Mouse (Mus musculus) midbrain, embryonic 11.5 days (tissue): ENCODE measurements at regions not wholly inside any gene's neighbourhood (a gene's known extent, or its start where the extent isn't known, plus 50 kb on each side); places are given as distances from the start of the nearest gene placed in this dataset.

Experiments used
- ATAC-seq: fragments of 200-750 bp; cut with Nextera tagmentation; 2 replicates; pipeline ENCODE4 v1.8.0; 2017; ENCODE audit warnings: moderate TSS enrichment, moderate library complexity; ENCODE audit not compliant: low FRiP score
- DNase-seq: peaks from one replicate; pipeline ENCODE4 v3.0.0; 2015; ENCODE audit warnings: low spot score; ENCODE audit errors: missing footprints
- H3K27ac ChIP-seq: fragments of 300-500 bp; sonication (generic); 2 replicates; pipeline ENCODE4 v1.5.1; 2014; ENCODE audit warnings: low read depth, low read length
- H3K27me3 ChIP-seq: fragments of 300-500 bp; sonication (generic); 2 replicates; pipeline ENCODE4 v1.6.1; 2014; ENCODE audit warnings: mild to moderate bottlenecking, low read length, moderate library complexity, mixed read lengths; ENCODE audit not compliant: control insufficient read depth, insufficient read depth
- H3K36me3 ChIP-seq: fragments of 300-500 bp; sonication (generic); 2 replicates; pipeline ENCODE4 v1.6.1; 2014; ENCODE audit warnings: mild to moderate bottlenecking, low read length, moderate library complexity, mixed read lengths; ENCODE audit not compliant: control insufficient read depth, insufficient read depth
- H3K4me1 ChIP-seq: fragments of 300-500 bp; sonication (generic); 2 replicates; pipeline ENCODE4 v1.6.1; 2014; ENCODE audit warnings: low read length; ENCODE audit not compliant: control insufficient read depth, insufficient read depth
- H3K4me2 ChIP-seq: fragments of 300-500 bp; sonication (generic); 2 replicates; pipeline ENCODE4 v1.6.1; 2014; ENCODE audit warnings: mild to moderate bottlenecking, moderate library complexity
- H3K4me3 ChIP-seq: fragments of 300-500 bp; sonication (generic); 2 replicates; pipeline ENCODE4 v1.5.1; 2014; ENCODE audit warnings: low read depth, low read length
- H3K9ac ChIP-seq: fragments of 300-500 bp; sonication (generic); 2 replicates; pipeline ENCODE4 v1.6.1; 2014; ENCODE audit warnings: low read length
- H3K9me3 ChIP-seq: fragments of 300-500 bp; sonication (generic); 2 replicates; pipeline ENCODE4 v1.6.1; 2016; ENCODE audit warnings: low read length; ENCODE audit not compliant: control insufficient read depth
- WGBS: fragments of 180-500 bp; shearing (Covaris S2); extraction: QIAGEN DNeasy Blood & Tissue Kit; methylation state at CpG from one replicate; pipeline ENCODE4 v1.1.7; 2014; 5-methylcytosine and 5-hydroxymethylcytosine counted together

- Histone ChIP-seq H3K27me3 (peaks cover 83% of the 10 kb centered on the region), H3K9me3 (no peaks in the 10 kb centered on the region), H3K36me3 (no peaks in the 10 kb centered on the region), H3K4me1 (no peaks in the 10 kb centered on the region), H3K4me3 (no peak overlapping the region), H3K4me2 (no peak overlapping the region), H3K27ac (no peak overlapping the region), H3K9ac (no peak overlapping the region)
- ATAC-seq (no peak), DNase-seq (no peak)
- 84% methylated on average over 3 of the region's 3 CpGs for WGBS
Observed at GRCm38 (mm10) chr13:98579731-98580130, 57.5 kb downstream of the Tmem174 start.

DNA sequence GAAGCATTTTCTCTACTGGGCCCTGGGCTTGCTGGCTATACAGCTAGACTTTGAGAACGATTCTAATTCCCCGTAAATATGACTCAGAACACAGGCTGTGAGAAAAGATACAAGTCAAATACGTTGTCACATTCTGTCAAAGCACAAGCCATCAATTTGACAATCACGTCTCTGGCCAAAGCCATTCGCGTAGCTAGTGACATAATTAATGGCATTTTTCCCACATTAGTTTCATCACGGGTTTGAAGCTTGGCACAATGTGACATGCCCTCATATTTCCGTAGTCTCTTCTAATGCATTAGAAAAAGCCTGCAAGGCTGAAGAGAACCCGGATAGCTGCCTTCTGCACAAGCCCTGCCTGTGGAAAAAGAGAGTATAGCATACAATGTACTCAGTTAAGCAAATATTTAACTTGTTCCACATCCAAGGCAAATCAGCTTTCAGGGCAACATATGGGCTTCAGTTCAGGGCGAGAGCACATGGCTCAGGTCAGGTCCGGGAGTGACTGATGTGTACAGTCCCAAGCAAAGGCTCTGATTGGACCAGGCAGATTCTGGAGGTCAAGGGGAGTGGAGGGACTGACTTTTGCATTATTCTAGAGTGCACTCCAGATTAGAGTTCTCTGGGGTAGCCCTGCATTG is 58.7 kb downstream of the Tmem174 start:
- no peak overlapping the region for H3K27ac ChIP-seq
- H3K9me3 ChIP-seq: no peaks in the 10 kb centered on the region
- no peaks in the 10 kb centered on the region for H3K36me3 ChIP-seq
- H3K4me1 ChIP-seq: peaks cover 5% of the 10 kb centered on the region
- H3K4me3 ChIP-seq: no peak overlapping the region
- H3K27me3 ChIP-seq: peaks cover 81% of the 10 kb centered on the region
- no peak overlapping the region for H3K9ac ChIP-seq
- H3K4me2 ChIP-seq: no peak overlapping the region
- no peak for ATAC-seq
- no peak for DNase-seq
- WGBS: 76% methylated on average over 11 of the region's 11 CpGs

DNA sequence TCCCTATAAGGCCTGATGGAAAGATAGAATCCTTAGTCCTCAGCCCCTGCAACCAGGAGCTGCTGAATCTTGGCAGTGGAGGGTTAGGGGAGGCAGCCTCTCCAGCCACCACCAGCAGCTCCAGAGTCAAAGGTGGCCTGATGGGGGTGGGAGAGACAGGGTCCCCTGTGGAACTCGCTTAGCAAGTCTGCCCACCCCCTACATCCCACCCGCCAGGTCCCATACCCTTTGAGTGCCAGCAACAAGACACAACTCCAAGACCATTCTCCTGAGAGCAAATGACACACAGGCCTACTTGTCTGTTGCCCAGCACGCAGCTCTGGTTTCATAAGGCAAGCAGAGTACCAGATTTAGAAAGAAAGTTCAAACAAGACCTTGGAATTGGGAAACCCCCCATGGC is 61.1 kb downstream of the Tmem174 start:
- Histone ChIP-seq H3K4me2 (no peak overlapping the region), H3K4me3 (no peak overlapping the region), H3K27ac (no peak overlapping the region), H3K9ac (no peak overlapping the region), H3K9me3 (no peaks in the 10 kb centered on the region), H3K27me3 (peaks cover 86% of the 10 kb centered on the region), H3K36me3 (no peaks in the 10 kb centered on the region), H3K4me1 (peaks cover 25% of the 10 kb centered on the region)
- ATAC-seq (no peak), DNase-seq (peak; percentile 74)
- 68% methylated on average over 3 of the region's 3 CpGs for WGBS

DNA sequence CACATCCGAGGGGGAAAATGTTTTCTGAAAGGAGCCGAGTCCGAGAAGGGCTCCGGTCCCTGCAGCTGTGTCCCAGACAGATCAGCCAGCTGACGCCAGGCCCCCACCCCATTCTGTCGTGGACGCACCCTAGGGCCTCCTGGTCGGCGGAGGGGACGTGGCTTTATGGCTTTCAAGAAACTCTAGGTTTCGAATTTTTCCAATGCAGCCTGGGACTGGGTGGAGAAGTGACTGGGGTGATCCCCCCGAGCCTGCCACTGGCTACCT is 63.2 kb downstream of the Tmem174 start:
- WGBS: 12% methylated on average over 12 of the region's 12 CpGs
- no peak overlapping the region for H3K9ac ChIP-seq
- H3K27ac ChIP-seq: no peak overlapping the region
- ATAC-seq (no peak), DNase-seq (no peak)
- peaks cover 89% of the 10 kb centered on the region for H3K27me3 ChIP-seq
- 0 out of 2 replicates have a peak overlapping the region, but pooled peaks have one; percentile 19 for H3K4me2 ChIP-seq
- H3K4me3 ChIP-seq: no peak overlapping the region; the same call in 1 of the 2 replicates
- H3K36me3 ChIP-seq: no peaks in the 10 kb centered on the region
- H3K9me3 ChIP-seq: no peaks in the 10 kb centered on the region
- H3K4me1 ChIP-seq: peaks cover 26% of the 10 kb centered on the region

GRCm38 (mm10) chr13:98573261-98574056 is 63.8 kb downstream of the Tmem174 start:
- Histone ChIP-seq H3K4me2 (peak overlapping the region; percentile 50), H3K9ac (peak overlapping the region; percentile 44), H3K4me1 (peaks cover 26% of the 10 kb centered on the region), H3K9me3 (no peaks in the 10 kb centered on the region), H3K36me3 (no peaks in the 10 kb centered on the region), H3K4me3 (peak overlapping the region; percentile 22), H3K27me3 (peaks cover 86% of the 10 kb centered on the region), H3K27ac (0 out of 2 replicates have a peak overlapping the region, but pooled peaks have one; percentile 11)
- ATAC-seq: peak; percentile 38; the same call in 1 of the 2 replicates
- peak; percentile 97 for DNase-seq
- 6% methylated on average over 39 of the region's 39 CpGs for WGBS

DNA sequence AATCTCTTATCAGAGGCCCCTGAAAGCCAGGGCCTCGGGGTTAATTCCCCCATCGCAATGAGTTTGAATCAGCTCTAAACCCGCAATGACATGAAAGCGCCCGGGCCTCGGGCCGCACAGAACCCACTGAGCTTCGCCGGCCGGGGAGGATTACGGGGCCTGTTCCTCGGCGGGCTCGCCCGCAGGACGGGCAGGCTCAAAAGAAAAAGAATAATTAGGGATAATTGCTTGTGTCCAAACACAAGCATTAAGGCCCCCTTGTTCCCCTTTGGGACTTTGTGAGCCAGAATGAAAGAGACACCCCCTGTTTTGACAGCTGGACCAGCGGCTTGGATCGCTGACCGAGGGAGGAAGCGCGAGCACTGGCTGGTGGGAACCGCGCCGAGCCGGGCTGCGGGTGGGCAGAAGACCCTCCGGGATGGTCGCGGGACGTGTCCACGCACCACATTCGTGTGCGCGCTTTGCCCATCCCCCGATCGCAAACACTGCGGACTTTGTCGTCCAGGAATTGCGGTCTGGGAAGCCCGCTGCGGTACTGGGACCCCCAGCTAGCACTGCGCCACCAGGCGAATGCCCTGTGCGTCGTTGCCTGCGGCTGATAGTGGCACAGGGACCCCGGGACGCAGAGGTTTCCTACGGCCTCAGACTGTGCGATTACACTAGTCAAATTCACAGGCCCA is 64.5 kb downstream of the Tmem174 start:
- peak overlapping the region; percentile 50 for H3K4me2 ChIP-seq
- no peaks in the 10 kb centered on the region for H3K9me3 ChIP-seq
- H3K36me3 ChIP-seq: no peaks in the 10 kb centered on the region
- no peak overlapping the region for H3K27ac ChIP-seq
- WGBS: under 1% methylated on average over 50 of the region's 50 CpGs
- H3K27me3 ChIP-seq: peaks cover 84% of the 10 kb centered on the region
- peak overlapping the region; percentile 44 for H3K9ac ChIP-seq
- DNase-seq (no peak), ATAC-seq (peak; percentile 93)
- peak overlapping the region; percentile 22; the same call in 1 of the 2 replicates for H3K4me3 ChIP-seq
- H3K4me1 ChIP-seq: peaks cover 26% of the 10 kb centered on the region

DNA sequence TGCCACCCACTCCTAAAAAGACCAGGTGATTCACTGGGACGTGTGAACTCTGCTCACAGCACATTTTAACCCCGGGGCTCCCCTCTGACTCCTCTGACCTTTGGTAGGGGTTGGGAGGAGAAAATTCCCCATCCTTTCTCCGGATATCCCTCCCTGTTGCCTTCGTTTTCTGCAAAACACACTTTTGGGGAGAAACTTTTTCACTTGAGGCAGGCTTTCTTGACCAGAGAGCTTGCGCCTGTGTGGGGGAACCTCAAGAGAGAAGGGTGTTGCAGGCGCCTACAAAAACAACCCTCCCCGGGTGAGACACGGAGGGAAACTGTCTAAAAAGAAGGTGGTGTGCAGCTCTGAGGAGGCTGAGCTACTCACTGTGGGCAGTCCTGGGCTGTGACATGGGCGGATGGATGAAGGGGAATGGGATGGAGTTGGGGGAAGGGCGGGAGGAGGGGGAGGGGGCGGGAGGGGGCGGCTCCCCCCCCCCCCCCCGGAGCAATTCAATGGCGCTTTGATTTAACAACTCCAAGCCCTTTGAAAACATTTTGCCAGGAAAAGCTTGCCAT is 65.1 kb downstream of the Tmem174 start:
- DNase-seq: peak; percentile 92
- WGBS: under 1% methylated on average over 11 of the region's 14 CpGs
- peaks cover 26% of the 10 kb centered on the region for H3K4me1 ChIP-seq
- peaks cover 82% of the 10 kb centered on the region for H3K27me3 ChIP-seq
- peak; percentile 89 for ATAC-seq
- H3K4me3 ChIP-seq: no peak overlapping the region
- H3K36me3 ChIP-seq: no peaks in the 10 kb centered on the region
- H3K27ac ChIP-seq: no peak overlapping the region
- H3K9ac ChIP-seq: no peak overlapping the region
- H3K9me3 ChIP-seq: no peaks in the 10 kb centered on the region
- H3K4me2 ChIP-seq: peak overlapping the region; percentile 50

GRCm38 (mm10) chr13:98571051-98571450 is 66.2 kb downstream of the Tmem174 start:
- no peak overlapping the region for H3K4me3 ChIP-seq
- 27% methylated on average over 3 of the region's 3 CpGs for WGBS
- no peak overlapping the region for H3K27ac ChIP-seq
- no peak overlapping the region for H3K9ac ChIP-seq
- DNase-seq: peak; percentile 88
- H3K27me3 ChIP-seq: peaks cover 79% of the 10 kb centered on the region
- peaks cover 26% of the 10 kb centered on the region for H3K4me1 ChIP-seq
- no peaks in the 10 kb centered on the region for H3K9me3 ChIP-seq
- no peaks in the 10 kb centered on the region for H3K36me3 ChIP-seq
- no peak for ATAC-seq
- H3K4me2 ChIP-seq: no peak overlapping the region

- H3K27me3 ChIP-seq: peaks cover 2% of the 10 kb centered on the region; the same call in 1 of the 2 replicates
- WGBS: 83% methylated on average over 6 of the region's 6 CpGs
- DNase-seq: no peak
Observed at GRCm38 (mm10) chr13:98555693-98556092, 63.9 kb upstream of the Gm10320 start.

More at GRCm38 (mm10) chr13:98555693-98556092, 63.9 kb upstream of the Gm10320 start:
- no peak for ATAC-seq
- Histone ChIP-seq H3K36me3 (no peaks in the 10 kb centered on the region), H3K27ac (no peak overlapping the region), H3K4me2 (no peak overlapping the region), H3K4me3 (no peak overlapping the region), H3K9me3 (no peaks in the 10 kb centered on the region), H3K4me1 (no peaks in the 10 kb centered on the region), H3K9ac (no peak overlapping the region)
